Mouse (Mus musculus): ENCODE data around the gene Cyfip2.
A peak's percentile ranks its signal among the peaks of the same experiment; 100 is the strongest.

Cyfip2 gene

GRCm38 (mm10) chr11:46276168-46276567 lies 36.5 kb downstream of the Cyfip2 start:
- no peak for DNase-seq (ENCODE audit: low spot score)

DNA sequence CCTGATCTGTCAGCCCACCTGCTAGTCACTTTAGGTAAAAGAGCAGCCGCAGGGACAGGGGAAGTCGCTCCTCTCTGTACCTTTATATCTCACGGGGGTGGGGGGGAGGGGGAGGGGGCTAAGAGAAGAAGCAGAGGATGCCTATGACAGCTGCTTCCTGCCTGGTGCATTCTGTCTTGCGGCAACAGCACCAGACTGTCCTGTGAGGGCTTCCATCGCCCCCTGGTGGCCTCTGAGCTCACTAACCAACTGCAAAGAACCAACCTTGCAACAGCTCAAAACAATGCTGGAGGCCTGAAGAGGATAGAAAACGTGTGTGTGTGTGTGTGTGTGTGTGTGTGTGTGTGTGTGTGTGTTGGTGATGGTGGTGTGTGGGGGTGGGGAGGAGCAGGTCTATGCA lies 37.4 kb downstream of the Cyfip2 start:
- DNase-seq (ENCODE audit: low spot score): peak; percentile 88

DNA sequence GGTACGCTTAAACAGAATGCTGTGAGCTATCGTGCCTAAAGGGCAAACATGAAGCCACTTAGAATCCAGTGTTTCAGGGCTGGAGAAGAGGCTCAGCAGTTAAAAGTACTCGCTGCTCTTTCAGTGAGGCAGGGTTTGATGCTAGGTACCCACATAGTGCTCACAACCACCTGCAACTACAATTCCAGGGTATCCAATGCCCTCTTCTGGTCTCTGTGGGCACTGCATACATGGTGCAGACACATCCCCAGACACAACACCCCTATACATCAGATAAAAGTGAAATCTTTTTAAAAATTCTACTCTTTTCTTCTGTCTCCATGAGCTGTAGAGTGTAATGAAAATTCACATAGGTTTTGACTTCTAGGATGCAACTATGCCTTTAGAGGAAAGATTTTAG lies 38.7 kb downstream of the Cyfip2 start:
- no peak for DNase-seq (ENCODE audit: low spot score)

GRCm38 (mm10) chr11:46272058-46272681 lies 40.5 kb downstream of the Cyfip2 start:
- no peak for DNase-seq (ENCODE audit: low spot score)

GRCm38 (mm10) chr11:46269893-46270292 lies 42.8 kb downstream of the Cyfip2 start:
- no peak for DNase-seq (ENCODE audit: low spot score)

- no peak for DNase-seq (ENCODE audit: low spot score)
Measured at GRCm38 (mm10) chr11:46269391-46269790, 43.3 kb downstream of the Cyfip2 start.

GRCm38 (mm10) chr11:46268991-46269390 lies 43.7 kb downstream of the Cyfip2 start:
- DNase-seq (ENCODE audit: low spot score): peak; percentile 78

- no peak for DNase-seq (ENCODE audit: low spot score)
Measured at GRCm38 (mm10) chr11:46265031-46265786, 47.5 kb downstream of the Cyfip2 start.

DNA sequence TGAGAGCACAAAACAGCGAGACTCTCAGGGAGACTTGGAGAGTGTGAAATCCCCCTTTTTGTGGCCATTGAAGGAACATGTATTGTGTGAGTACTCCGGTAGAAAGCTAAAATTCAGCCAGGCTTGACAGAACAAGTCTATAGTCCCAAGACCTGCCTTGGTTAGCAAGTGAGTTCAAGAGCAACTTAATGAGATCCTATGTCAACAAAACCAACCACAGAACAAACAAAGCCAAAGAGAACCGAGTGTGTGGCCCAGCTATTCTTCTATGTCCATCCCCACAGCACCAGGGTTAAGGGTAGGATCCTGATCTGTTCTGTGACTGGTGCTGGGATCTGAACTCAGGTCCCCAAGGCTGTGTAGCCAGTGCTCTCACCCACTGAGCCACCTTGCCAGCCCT lies 48.1 kb downstream of the Cyfip2 start:
- DNase-seq (ENCODE audit: low spot score): no peak

DNA sequence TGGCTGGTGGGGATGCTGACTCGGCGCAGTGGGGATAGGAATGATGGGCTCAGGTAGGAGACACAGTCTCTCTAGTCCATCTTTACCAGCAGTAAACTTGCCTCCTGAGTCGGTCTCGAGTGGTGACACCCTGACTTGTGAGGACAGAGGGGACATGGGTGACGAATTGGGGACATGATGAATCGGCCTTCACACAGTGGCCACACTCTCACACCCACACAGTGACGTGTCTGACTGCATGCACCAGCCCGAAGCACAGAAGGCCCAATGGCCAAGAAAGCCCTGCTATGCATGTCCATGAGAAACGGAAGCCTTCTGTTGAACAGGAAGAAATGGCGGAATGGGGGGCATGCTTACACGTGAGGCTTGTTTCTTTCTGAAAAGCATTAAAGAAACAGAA lies 49.4 kb downstream of the Cyfip2 start:
- no peak for DNase-seq (ENCODE audit: low spot score)

DNA sequence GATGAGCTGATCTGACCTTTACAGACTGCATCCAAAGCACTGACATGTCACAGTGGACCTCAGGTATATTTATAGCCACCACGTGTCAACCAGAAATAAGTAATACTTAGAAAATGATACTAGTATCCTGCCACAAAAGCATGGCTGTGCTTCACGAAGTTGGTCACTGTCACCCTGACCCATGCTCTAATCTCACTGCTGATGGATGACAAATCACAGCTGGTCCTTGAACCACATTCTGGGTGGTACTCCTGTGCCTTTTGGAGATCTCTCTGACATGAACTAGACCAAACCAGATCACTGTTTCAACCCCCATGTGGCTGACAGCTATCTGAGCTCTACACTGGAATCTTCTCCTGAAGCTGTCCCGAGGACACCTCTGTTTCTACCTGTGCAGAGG lies 49.8 kb downstream of the Cyfip2 start:
- DNase-seq (ENCODE audit: low spot score): no peak

DNA sequence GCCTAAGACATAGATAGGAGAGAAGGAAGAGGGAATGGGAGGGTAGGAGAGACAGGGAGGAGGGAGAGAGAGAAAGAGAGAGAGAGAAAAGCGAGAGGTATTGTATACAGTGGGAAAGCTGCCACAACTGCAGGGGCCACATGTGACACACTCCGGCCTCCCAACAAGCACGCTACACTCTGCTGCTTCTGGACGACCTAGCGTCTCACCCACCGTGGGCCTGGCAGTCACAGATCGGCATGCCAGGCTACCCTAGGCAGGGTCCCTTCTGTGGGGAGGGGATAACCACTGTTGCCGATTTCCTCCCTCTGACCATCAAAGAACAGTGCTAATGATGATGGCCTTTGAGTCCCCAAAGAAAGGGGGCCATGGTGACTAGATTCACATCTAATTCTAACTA lies 53.9 kb downstream of the Cyfip2 start:
- no peak for DNase-seq (ENCODE audit: low spot score)

DNA sequence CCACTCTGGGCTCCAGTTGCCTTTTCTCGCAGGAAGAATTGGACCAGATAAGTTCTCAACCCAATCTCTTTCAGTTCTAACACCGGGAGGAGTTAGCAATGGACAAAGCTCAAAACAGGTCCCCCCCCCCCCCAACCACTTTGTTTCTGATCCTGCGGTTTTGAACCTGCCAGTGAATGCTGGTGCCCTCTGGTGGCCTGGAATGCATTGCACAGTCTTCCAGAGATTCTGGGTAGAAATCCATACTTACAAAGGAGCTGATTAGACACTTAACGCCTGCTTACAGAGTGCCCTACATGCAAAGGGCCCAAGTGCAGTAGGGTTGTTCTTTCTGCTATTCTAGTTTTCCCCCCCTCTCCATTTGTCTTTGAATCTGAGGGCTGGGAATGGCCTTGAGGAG lies 54.5 kb downstream of the Cyfip2 start:
- DNase-seq (ENCODE audit: low spot score): peak; percentile 66

GRCm38 (mm10) chr11:46255291-46255690 lies 57.4 kb downstream of the Cyfip2 start:
- no peak for DNase-seq (ENCODE audit: low spot score)

DNA sequence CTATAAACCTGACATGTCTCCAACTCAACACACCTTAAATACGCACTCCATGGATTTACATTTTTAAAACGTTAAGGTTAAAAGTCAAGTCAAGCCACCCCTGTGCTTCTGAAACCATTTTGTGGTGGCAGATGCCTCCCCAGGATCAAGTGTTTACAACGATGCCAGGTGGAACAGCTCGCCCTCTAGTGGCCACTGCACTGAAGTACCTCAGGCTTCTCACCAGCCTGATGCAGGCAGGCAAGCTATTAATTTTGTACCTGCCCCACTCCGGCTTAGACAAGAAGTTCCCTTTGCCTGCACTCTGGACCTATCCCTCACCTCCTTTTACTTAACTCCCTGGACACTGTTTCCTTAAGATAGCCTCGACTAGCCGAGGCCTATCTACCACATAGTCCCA lies 60.7 kb downstream of the Cyfip2 start:
- DNase-seq (ENCODE audit: low spot score): peak; percentile 77

GRCm38 (mm10) chr11:46248352-46248751 lies 64.3 kb downstream of the Cyfip2 start:
- DNase-seq (ENCODE audit: low spot score): no peak

- DNase-seq (ENCODE audit: low spot score): no peak
Measured at GRCm38 (mm10) chr11:46246393-46246792, 66.3 kb downstream of the Cyfip2 start.

GRCm38 (mm10) chr11:46245926-46246325 lies 66.7 kb downstream of the Cyfip2 start:
- DNase-seq (ENCODE audit: low spot score): no peak

- DNase-seq (ENCODE audit: low spot score): no peak
Measured at GRCm38 (mm10) chr11:46244731-46245604, 67.7 kb downstream of the Cyfip2 start.

GRCm38 (mm10) chr11:46241985-46242384 lies 70.7 kb downstream of the Cyfip2 start:
- no peak for DNase-seq (ENCODE audit: low spot score)

- DNase-seq (ENCODE audit: low spot score): no peak
Measured at GRCm38 (mm10) chr11:46241150-46241673, 71.4 kb downstream of the Cyfip2 start.

GRCm38 (mm10) chr11:46236976-46237375 lies 75.7 kb downstream of the Cyfip2 start:
- peak; percentile 87 for DNase-seq (ENCODE audit: low spot score)

GRCm38 (mm10) chr11:46235334-46235733 lies 77.3 kb downstream of the Cyfip2 start, which contains the start of gene Fndc9:
Gene Fndc9, plus strand, starts transcription at chr11:46235531.
- no peak for DNase-seq (ENCODE audit: low spot score)
